Mouse (Mus musculus): ENCODE measurements at regions not wholly inside any gene's neighbourhood (a gene's known extent, or its start where the extent isn't known, plus 50 kb on each side); places are given as distances from the start of the nearest gene placed in this dataset.
"Not testable (repeated sequence)": the region's sequence is repeated elsewhere in the genome, so short reads cannot be mapped to it uniquely, and the experiment has no call there.

GRCm38 (mm10) chr3:21951446-21952285 lies 124.8 kb upstream of the Tbl1xr1 start:
- Histone ChIP-seq H3K36me3 (ENCODE audit: inconsistent target) (no peaks in the 10 kb centered on the region), H3K27ac (peak overlapping the region; percentile 37), H3K4me3 (ENCODE audit: inconsistent target) (no peak overlapping the region), H3K79me2 (ENCODE audit: inconsistent target) (no peaks in the 10 kb centered on the region)
- WGBS (ENCODE audit: missing documents), result 64% methylated on average over 12 of the region's 13 CpGs

- H3K79me2 ChIP-seq (ENCODE audit: inconsistent target), result no peaks in the 10 kb centered on the region
- WGBS (ENCODE audit: missing documents), result 35% methylated on average over 8 of the region's 8 CpGs
- no peaks in the 10 kb centered on the region for H3K36me3 ChIP-seq (ENCODE audit: inconsistent target)
- no peak overlapping the region for H3K4me3 ChIP-seq (ENCODE audit: inconsistent target)
- H3K27ac ChIP-seq, result peak overlapping the region; percentile 94
Measured at GRCm38 (mm10) chr3:21952695-21953415, 123.6 kb upstream of the Tbl1xr1 start.

- 65% methylated on average over 6 of the region's 6 CpGs for WGBS (ENCODE audit: missing documents)
- no peaks in the 10 kb centered on the region for H3K36me3 ChIP-seq (ENCODE audit: inconsistent target)
- peak overlapping the region; percentile 94 for H3K27ac ChIP-seq
- H3K79me2 ChIP-seq (ENCODE audit: inconsistent target), result no peaks in the 10 kb centered on the region
- H3K4me3 ChIP-seq (ENCODE audit: inconsistent target), result no peak overlapping the region
Measured at GRCm38 (mm10) chr3:21953416-21953810, 123.0 kb upstream of the Tbl1xr1 start.

- WGBS (ENCODE audit: missing documents), result 12% methylated on average over 2 of the region's 2 CpGs
- Histone ChIP-seq H3K36me3 (ENCODE audit: inconsistent target) (no peaks in the 10 kb centered on the region), H3K27ac (peak overlapping the region; percentile 55), H3K79me2 (ENCODE audit: inconsistent target) (no peaks in the 10 kb centered on the region), H3K4me3 (ENCODE audit: inconsistent target) (no peak overlapping the region)
Measured at GRCm38 (mm10) chr3:21955681-21956080, 120.8 kb upstream of the Tbl1xr1 start.

GRCm38 (mm10) chr3:21957105-21957504 lies 119.3 kb upstream of the Tbl1xr1 start:
- WGBS (ENCODE audit: missing documents), result 61% methylated on average over 6 of the region's 6 CpGs
- H3K36me3 ChIP-seq (ENCODE audit: inconsistent target); H3K79me2 ChIP-seq (ENCODE audit: inconsistent target); H3K4me3 ChIP-seq (ENCODE audit: inconsistent target); H3K27ac ChIP-seq: not testable (repeated sequence)

GRCm38 (mm10) chr3:21958595-21959286 lies 117.7 kb upstream of the Tbl1xr1 start:
- no peak overlapping the region for H3K4me3 ChIP-seq (ENCODE audit: inconsistent target)
- no peaks in the 10 kb centered on the region for H3K36me3 ChIP-seq (ENCODE audit: inconsistent target)
- WGBS (ENCODE audit: missing documents), result 58% methylated on average over 6 of the region's 6 CpGs
- H3K79me2 ChIP-seq (ENCODE audit: inconsistent target), result no peaks in the 10 kb centered on the region
- 0 out of 2 replicates have a peak overlapping the region, but pooled peaks have one; percentile 19 for H3K27ac ChIP-seq

GRCm38 (mm10) chr3:21961091-21961490 lies 115.4 kb upstream of the Tbl1xr1 start:
- Histone ChIP-seq H3K27ac (peak overlapping the region; percentile 76), H3K79me2 (ENCODE audit: inconsistent target) (no peaks in the 10 kb centered on the region), H3K36me3 (ENCODE audit: inconsistent target) (no peaks in the 10 kb centered on the region), H3K4me3 (ENCODE audit: inconsistent target) (no peak overlapping the region)
- WGBS (ENCODE audit: missing documents), result 26% methylated on average over 5 of the region's 6 CpGs

- Histone ChIP-seq H3K27ac (peak overlapping the region; percentile 76), H3K79me2 (ENCODE audit: inconsistent target) (no peaks in the 10 kb centered on the region), H3K4me3 (ENCODE audit: inconsistent target) (no peak overlapping the region), H3K36me3 (ENCODE audit: inconsistent target) (no peaks in the 10 kb centered on the region)
- WGBS (ENCODE audit: missing documents), result 23% methylated on average over 5 of the region's 5 CpGs
Measured at GRCm38 (mm10) chr3:21961746-21962145, 114.7 kb upstream of the Tbl1xr1 start.

- H3K36me3 ChIP-seq (ENCODE audit: inconsistent target), result no peaks in the 10 kb centered on the region
- H3K79me2 ChIP-seq (ENCODE audit: inconsistent target), result no peaks in the 10 kb centered on the region
- H3K4me3 ChIP-seq (ENCODE audit: inconsistent target), result no peak overlapping the region
- WGBS (ENCODE audit: missing documents), result 19% methylated on average over 7 of the region's 7 CpGs
- H3K27ac ChIP-seq, result peak overlapping the region; percentile 76
Measured at GRCm38 (mm10) chr3:21962360-21962782, 114.1 kb upstream of the Tbl1xr1 start.

GRCm38 (mm10) chr3:21962921-21963732 lies 113.3 kb upstream of the Tbl1xr1 start:
- Histone ChIP-seq H3K4me3 (ENCODE audit: inconsistent target) (no peak overlapping the region), H3K79me2 (ENCODE audit: inconsistent target) (no peaks in the 10 kb centered on the region), H3K27ac (peak overlapping the region; percentile 76), H3K36me3 (ENCODE audit: inconsistent target) (no peaks in the 10 kb centered on the region)
- WGBS (ENCODE audit: missing documents), result 55% methylated on average over 7 of the region's 7 CpGs

- H3K79me2 ChIP-seq (ENCODE audit: inconsistent target), result no peaks in the 10 kb centered on the region
- 86% methylated on average over 1 of the region's 1 CpGs for WGBS (ENCODE audit: missing documents)
- peak overlapping the region; percentile 76 for H3K27ac ChIP-seq
- no peak overlapping the region for H3K4me3 ChIP-seq (ENCODE audit: inconsistent target)
- H3K36me3 ChIP-seq (ENCODE audit: inconsistent target), result no peaks in the 10 kb centered on the region
Measured at GRCm38 (mm10) chr3:21963733-21964351, 112.6 kb upstream of the Tbl1xr1 start.

- Histone ChIP-seq H3K27ac (no peak overlapping the region), H3K36me3 (ENCODE audit: inconsistent target) (no peaks in the 10 kb centered on the region), H3K4me3 (ENCODE audit: inconsistent target) (no peak overlapping the region), H3K79me2 (ENCODE audit: inconsistent target) (no peaks in the 10 kb centered on the region)
- 96% methylated on average over 6 of the region's 6 CpGs for WGBS (ENCODE audit: missing documents)
Measured at GRCm38 (mm10) chr3:21964438-21964837, 112.0 kb upstream of the Tbl1xr1 start.

GRCm38 (mm10) chr3:21965556-21965955 lies 110.9 kb upstream of the Tbl1xr1 start:
- Histone ChIP-seq H3K27ac (no peak overlapping the region), H3K79me2 (ENCODE audit: inconsistent target) (no peaks in the 10 kb centered on the region), H3K36me3 (ENCODE audit: inconsistent target) (no peaks in the 10 kb centered on the region), H3K4me3 (ENCODE audit: inconsistent target) (no peak overlapping the region)
- 78% methylated on average over 1 of the region's 1 CpGs for WGBS (ENCODE audit: missing documents)

- Histone ChIP-seq H3K27ac (no peak overlapping the region), H3K4me3 (ENCODE audit: inconsistent target) (no peak overlapping the region), H3K36me3 (ENCODE audit: inconsistent target) (no peaks in the 10 kb centered on the region), H3K79me2 (ENCODE audit: inconsistent target) (no peaks in the 10 kb centered on the region)
- 94% methylated on average over 1 of the region's 1 CpGs for WGBS (ENCODE audit: missing documents)
Measured at GRCm38 (mm10) chr3:21971731-21972130, 104.7 kb upstream of the Tbl1xr1 start.

Data from macrophage (primary cell).